Mouse (Mus musculus) testis, adult 2 months (tissue): ENCODE measurements around the gene 1600012H06Rik.
"Not testable (repeated sequence)": the region's sequence is repeated elsewhere in the genome, so short reads cannot be mapped to it uniquely, and the experiment has no call there.

Experiments
- CTCF ChIP-seq: fragments of 200-500 bp; IDR thresholded peaks from 2 replicates; pipeline ENCODE4 v1.5.1; 2012; ENCODE audit warnings: low read depth, mild to moderate bottlenecking, inconsistent platforms, low read length, moderate library complexity; ENCODE audit not compliant: control insufficient read depth, insufficient read depth, insufficient replicate concordance
- POLR2A ChIP-seq: fragments of 200-500 bp; IDR thresholded peaks from 2 replicates; pipeline ENCODE4 v1.6.1; 2012; ENCODE audit warnings: low read depth, mild to moderate bottlenecking, inconsistent platforms, low read length, moderate library complexity; ENCODE audit not compliant: control insufficient read depth

DNA sequence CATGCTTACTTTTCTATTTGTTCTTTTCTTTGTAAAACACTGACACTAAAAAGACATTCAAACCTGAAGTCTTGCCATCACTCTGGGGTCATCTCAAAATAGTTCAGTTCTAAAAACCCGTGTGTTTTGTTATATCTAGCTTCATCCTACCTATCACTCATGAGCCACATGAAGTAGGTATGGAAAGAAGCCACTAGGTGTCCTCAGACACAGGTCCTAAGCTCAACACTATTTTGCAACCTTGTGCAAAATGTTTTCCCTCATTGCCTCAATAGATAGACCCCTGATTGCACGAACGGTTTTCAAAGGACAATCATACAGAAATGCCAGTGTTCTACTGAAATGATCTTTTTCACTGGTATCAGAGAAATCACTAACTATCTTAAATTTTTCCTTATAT is 66.1 kb downstream of the 1600012H06Rik start:
- not testable (repeated sequence) for TF ChIP-seq CTCF, POLR2A
